Mouse (Mus musculus): ENCODE data around the gene Elmo2. TPM values are rescaled to one million over a fixed set of nuclear protein-coding genes. Genes with fewer than 3 reads are reported as not detected.

Elmo2 gene
- total RNA-seq, 2 experiments from 2014 or later: 158 to 172 TPM

- DNase-seq (ENCODE audit: low spot score in 2 of 2): no peak
Measured at GRCm38 (mm10) chr2:165300885-165301284, 25.4 kb downstream of the Elmo2 start.

- DNase-seq (ENCODE audit: low spot score in 2 of 2): peak in 1 of 2 experiments; percentile 58
Measured at GRCm38 (mm10) chr2:165300424-165300823, 25.9 kb downstream of the Elmo2 start.

- no peak for DNase-seq (ENCODE audit: low spot score in 2 of 2)
Measured at GRCm38 (mm10) chr2:165297429-165297828, 28.9 kb downstream of the Elmo2 start.

- DNase-seq (ENCODE audit: low spot score in 2 of 2): no peak
Measured at GRCm38 (mm10) chr2:165296571-165296970, 29.7 kb downstream of the Elmo2 start.

- peak; percentile 95 to 97 for DNase-seq (ENCODE audit: low spot score in 2 of 2)
Measured at GRCm38 (mm10) chr2:165288315-165289031, 37.8 kb downstream of the Elmo2 start.

- peak; percentile 96 to 97 for DNase-seq (ENCODE audit: low spot score in 2 of 2)
Measured at GRCm38 (mm10) chr2:165287202-165287984, 38.9 kb downstream of the Elmo2 start, which contains the start of gene Slc35c2. TSS of gene Slc35c2 (minus strand) at chr2:165287869.

GRCm38 (mm10) chr2:165286361-165287201, 39.7 kb downstream of the Elmo2 start:
- peak in 1 of 2 experiments; percentile 50 for DNase-seq (ENCODE audit: low spot score in 2 of 2)

- DNase-seq (ENCODE audit: low spot score in 2 of 2): no peak
Measured at GRCm38 (mm10) chr2:165285621-165286020, 40.7 kb downstream of the Elmo2 start.

GRCm38 (mm10) chr2:165285034-165285433, 41.2 kb downstream of the Elmo2 start:
- no peak for DNase-seq (ENCODE audit: low spot score in 2 of 2)

GRCm38 (mm10) chr2:165284377-165284776, 41.9 kb downstream of the Elmo2 start:
- no peak for DNase-seq (ENCODE audit: low spot score in 2 of 2)

GRCm38 (mm10) chr2:165283644-165284043, 42.6 kb downstream of the Elmo2 start:
- DNase-seq (ENCODE audit: low spot score in 2 of 2): no peak

GRCm38 (mm10) chr2:165281779-165282311, 44.4 kb downstream of the Elmo2 start:
- no peak for DNase-seq (ENCODE audit: low spot score in 2 of 2)

- DNase-seq (ENCODE audit: low spot score in 2 of 2): no peak
Measured at GRCm38 (mm10) chr2:165279351-165279750, 46.9 kb downstream of the Elmo2 start.

GRCm38 (mm10) chr2:165277188-165277740, 49.0 kb downstream of the Elmo2 start:
- no peak for DNase-seq (ENCODE audit: low spot score in 2 of 2)

GRCm38 (mm10) chr2:165275824-165276223, 50.5 kb downstream of the Elmo2 start:
- peak; percentile 84 for DNase-seq (ENCODE audit: low spot score in 2 of 2)

- no peak for DNase-seq (ENCODE audit: low spot score in 2 of 2)
Measured at GRCm38 (mm10) chr2:165275124-165275640, 51.1 kb downstream of the Elmo2 start.

GRCm38 (mm10) chr2:165273589-165273988, 52.7 kb downstream of the Elmo2 start:
- DNase-seq (ENCODE audit: low spot score in 2 of 2): no peak

GRCm38 (mm10) chr2:165271326-165271725, 55.0 kb downstream of the Elmo2 start:
- no peak for DNase-seq (ENCODE audit: low spot score in 2 of 2)

- no peak for DNase-seq (ENCODE audit: low spot score in 2 of 2)
Measured at GRCm38 (mm10) chr2:165270858-165271257, 55.4 kb downstream of the Elmo2 start.

- DNase-seq (ENCODE audit: low spot score in 2 of 2): no peak
Measured at GRCm38 (mm10) chr2:165266739-165267138, 59.5 kb downstream of the Elmo2 start.
